Mouse (Mus musculus) liver, adult 2 months (tissue): ENCODE measurements around the gene Akr1b8. TPM values are rescaled to one million over a fixed set of nuclear protein-coding genes. Genes with fewer than 3 reads are reported as not detected.
"Not testable (repeated sequence)": the region's sequence is repeated elsewhere in the genome, so short reads cannot be mapped to it uniquely, and the experiment has no call there.

ENCODE experiments used
- DNase-seq: peaks from one replicate; pipeline ENCODE4 v3.0.0-alpha.2; 2011; ENCODE audit warnings: low read depth, low spot score; ENCODE audit errors: extremely low read depth
- H3K27ac ChIP-seq: fragments of 200-500 bp; replicated peaks from 2 replicates; pipeline ENCODE4 v1.5.1; 2012; ENCODE audit warnings: low read depth, mild to moderate bottlenecking, control low read depth, inconsistent platforms, low read length; ENCODE audit not compliant: insufficient read depth
- H3K27me3 ChIP-seq: fragments of 200-500 bp; 2 replicates; pipeline ENCODE4 v1.6.1; 2012; ENCODE audit warnings: mild to moderate bottlenecking, moderate library complexity, low read length, inconsistent platforms; ENCODE audit not compliant: control insufficient read depth, insufficient read depth
- H3K36me3 ChIP-seq: fragments of 200-500 bp; 2 replicates; pipeline ENCODE4 v1.6.1; 2012; ENCODE audit warnings: low read length, inconsistent platforms; ENCODE audit not compliant: control insufficient read depth, insufficient read depth
- H3K4me1 ChIP-seq: fragments of 200-500 bp; 2 replicates; pipeline ENCODE4 v1.6.1; 2011; ENCODE audit warnings: low read length; ENCODE audit not compliant: control insufficient read depth, insufficient read depth
- H3K4me3 ChIP-seq: fragments of 200-500 bp; 2 replicates; pipeline ENCODE4 v1.5.1; 2011; ENCODE audit warnings: low read depth, mild to moderate bottlenecking, control low read depth, low read length, moderate library complexity; ENCODE audit not compliant: insufficient read depth
- H3K79me2 ChIP-seq: fragments of 200-500 bp; 2 replicates; pipeline ENCODE4 v1.6.1; 2012; ENCODE audit warnings: inconsistent platforms, mild to moderate bottlenecking, low read length, moderate library complexity; ENCODE audit not compliant: control insufficient read depth, insufficient read depth
- H3K9ac ChIP-seq: fragments of 200-500 bp; 2 replicates; pipeline ENCODE4 v1.6.1; 2012; ENCODE audit warnings: low read depth, mild to moderate bottlenecking, control low read depth, inconsistent platforms, low read length
- CTCF ChIP-seq: fragments of 200-500 bp; IDR thresholded peaks from 2 replicates; pipeline ENCODE4 v1.5.1; 2011; ENCODE audit warnings: low read depth, low read length, control low read depth
- POLR2A ChIP-seq: fragments of 200-500 bp; IDR thresholded peaks from 2 replicates; pipeline ENCODE4 v1.6.1; 2011; ENCODE audit warnings: low read length, control low read depth; ENCODE audit not compliant: insufficient read depth; ENCODE audit errors: extremely low read depth
- WGBS: fragments of 180-500 bp; shearing (Covaris S2); methylation state at CpG from one replicate; pipeline ENCODE4 v1.1.7; 2018; 5-methylcytosine and 5-hydroxymethylcytosine counted together
- polyA plus RNA-seq: library from polyadenylated mRNA; depleted of rRNA; stranded (reverse); fragments of >200 nt; gene quantifications from 2 replicates; pipeline ENCODE4 v1.2.3, GENCODE M21; 2012
- total RNA-seq: library from RNA; depleted of rRNA; stranded (reverse); fragments of >200 nt; gene quantifications from 2 replicates; pipeline ENCODE4 v1.2.3, GENCODE M21; 2014

The Akr1b8 gene
- total and polyA plus RNA-seq, 2 experiments, result 1.5 to 4.4 TPM

DNA sequence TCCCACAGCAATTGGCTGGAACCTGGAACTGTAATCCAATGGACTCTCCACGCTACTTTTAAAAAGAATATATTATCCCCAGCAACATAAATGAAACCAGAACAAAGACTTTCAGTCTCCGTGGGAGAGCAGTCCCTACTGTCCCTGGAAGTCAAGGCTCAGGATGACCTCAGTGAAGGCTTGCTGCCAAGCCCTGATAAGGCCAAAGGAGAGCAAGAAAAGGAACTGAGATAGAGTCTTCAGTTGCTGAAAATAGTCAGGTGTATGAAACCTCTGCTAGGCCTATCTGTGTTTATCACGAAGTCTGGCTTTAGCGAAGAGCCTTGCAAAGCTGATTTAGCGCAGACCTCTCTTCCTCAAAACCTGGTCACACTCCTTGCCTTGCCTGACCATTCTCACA is 22.5 kb upstream of the Akr1b8 start:
- Histone ChIP-seq H3K27me3 (no peaks in the 10 kb centered on the region), H3K4me1 (no peaks in the 10 kb centered on the region), H3K9ac (no peak overlapping the region), H3K27ac (no peak overlapping the region), H3K4me3 (no peak overlapping the region), H3K36me3 (no peaks in the 10 kb centered on the region), H3K79me2 (no peaks in the 10 kb centered on the region)
- DNase-seq, result no peak
- WGBS, result 79% methylated on average over 5 of the region's 5 CpGs
- no peak for TF ChIP-seq POLR2A
- TF ChIP-seq CTCF, result no peak

DNA sequence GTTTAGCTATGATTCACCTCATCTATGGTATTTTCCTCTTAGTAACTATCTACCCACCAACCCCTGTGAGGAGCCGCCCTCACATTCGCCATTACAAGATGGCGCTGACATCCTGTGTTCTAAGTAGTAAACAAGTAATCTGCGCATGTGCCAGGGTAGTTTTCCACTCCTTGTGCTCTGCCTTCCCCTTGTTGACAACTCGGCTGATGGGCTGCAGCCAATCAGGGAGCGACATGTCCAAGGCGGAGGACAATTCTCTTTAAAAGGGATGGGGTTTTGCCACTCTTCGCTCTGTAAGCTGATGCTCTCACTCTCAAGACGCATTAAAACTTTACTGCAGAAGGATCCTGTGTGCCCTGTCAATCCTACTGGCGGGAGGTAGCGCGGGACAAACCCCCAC is 22.1 kb upstream of the Akr1b8 start:
- H3K27me3 ChIP-seq, DNase-seq, H3K27ac ChIP-seq, H3K4me3 ChIP-seq, H3K4me1 ChIP-seq, H3K36me3 ChIP-seq, H3K79me2 ChIP-seq, H3K9ac ChIP-seq: not testable (repeated sequence)
- 89% methylated on average over 12 of the region's 12 CpGs for WGBS

DNA sequence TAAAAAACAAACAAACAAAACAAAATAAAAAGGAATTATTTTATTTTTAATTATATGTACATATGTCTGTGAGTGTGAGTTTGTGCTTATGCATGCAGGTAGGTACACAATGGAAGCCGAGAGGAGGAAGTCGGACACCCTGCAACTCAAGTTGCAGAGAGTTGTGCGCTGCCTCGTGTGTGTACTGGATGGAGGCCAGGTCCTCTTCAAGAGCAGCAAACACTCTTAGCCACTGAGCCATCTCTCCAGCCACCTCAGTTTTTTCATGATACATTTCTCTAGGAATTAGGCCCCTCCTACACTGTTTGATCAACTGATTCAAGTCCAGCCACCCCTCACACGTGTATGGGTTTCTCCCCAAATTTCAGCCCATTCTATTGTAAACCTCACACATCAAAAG is 19.2 kb upstream of the Akr1b8 start:
- Histone ChIP-seq H3K4me1 (no peaks in the 10 kb centered on the region), H3K9ac (no peak overlapping the region), H3K27ac (no peak overlapping the region), H3K79me2 (no peaks in the 10 kb centered on the region), H3K27me3 (no peaks in the 10 kb centered on the region), H3K36me3 (no peaks in the 10 kb centered on the region), H3K4me3 (no peak overlapping the region)
- DNase-seq, result no peak
- no peak for TF ChIP-seq POLR2A
- no peak for TF ChIP-seq CTCF
- 74% methylated on average over 5 of the region's 5 CpGs for WGBS

DNA sequence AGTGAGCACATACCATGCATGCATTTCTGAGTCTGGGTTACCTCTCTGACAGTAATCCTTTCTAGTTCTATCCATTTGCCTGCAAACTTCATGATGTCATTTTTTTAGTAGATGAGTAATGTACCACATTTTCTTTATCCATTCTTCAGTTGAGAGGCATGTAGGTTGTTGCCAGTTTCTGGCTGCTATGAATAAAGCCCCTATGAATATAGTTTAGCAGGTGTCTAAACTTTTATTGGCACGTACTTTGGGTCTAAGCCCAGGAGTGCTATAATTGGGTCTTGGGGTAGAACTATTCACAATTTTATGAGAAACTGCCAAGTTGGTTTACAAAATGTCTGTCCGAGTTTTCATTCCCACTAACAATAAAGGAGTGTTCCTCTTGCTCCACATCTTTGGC is 16.1 kb upstream of the Akr1b8 start:
- H3K27me3 ChIP-seq, result no peaks in the 10 kb centered on the region
- H3K36me3 ChIP-seq, result no peaks in the 10 kb centered on the region
- H3K4me3 ChIP-seq, result no peak overlapping the region
- TF ChIP-seq POLR2A (no peak), CTCF (no peak)
- no peak overlapping the region for H3K9ac ChIP-seq
- no peak for DNase-seq
- H3K4me1 ChIP-seq, result no peaks in the 10 kb centered on the region
- WGBS, result 91% methylated on average over 2 of the region's 2 CpGs
- no peaks in the 10 kb centered on the region for H3K79me2 ChIP-seq
- H3K27ac ChIP-seq, result no peak overlapping the region

DNA sequence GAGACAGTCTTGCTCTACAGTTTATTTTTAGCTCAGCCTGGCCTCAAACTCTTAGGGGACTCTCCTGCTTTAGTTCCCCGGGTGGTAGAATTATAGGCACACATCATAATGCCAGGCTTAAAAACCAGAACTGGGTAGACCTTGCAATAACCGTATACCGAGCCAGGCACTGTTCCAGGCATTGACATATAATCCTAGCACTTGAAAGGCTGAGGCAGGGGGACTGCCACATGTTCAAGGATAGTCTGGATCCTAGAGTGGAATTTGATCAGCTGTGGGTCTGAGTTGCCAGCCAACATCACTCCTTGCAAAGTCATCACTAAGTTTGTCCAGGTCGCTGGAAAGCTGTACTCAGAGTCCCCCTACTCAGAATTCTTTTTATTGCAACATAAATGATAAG is 11.9 kb upstream of the Akr1b8 start:
- DNase-seq, result no peak
- H3K36me3 ChIP-seq, result no peaks in the 10 kb centered on the region
- TF ChIP-seq POLR2A (no peak), CTCF (no peak)
- no peaks in the 10 kb centered on the region for H3K27me3 ChIP-seq
- no peaks in the 10 kb centered on the region for H3K79me2 ChIP-seq
- H3K4me1 ChIP-seq, result no peaks in the 10 kb centered on the region
- H3K27ac ChIP-seq, result no peak overlapping the region
- WGBS, result 85% methylated on average over 4 of the region's 4 CpGs
- no peak overlapping the region for H3K4me3 ChIP-seq
- H3K9ac ChIP-seq, result no peak overlapping the region

DNA sequence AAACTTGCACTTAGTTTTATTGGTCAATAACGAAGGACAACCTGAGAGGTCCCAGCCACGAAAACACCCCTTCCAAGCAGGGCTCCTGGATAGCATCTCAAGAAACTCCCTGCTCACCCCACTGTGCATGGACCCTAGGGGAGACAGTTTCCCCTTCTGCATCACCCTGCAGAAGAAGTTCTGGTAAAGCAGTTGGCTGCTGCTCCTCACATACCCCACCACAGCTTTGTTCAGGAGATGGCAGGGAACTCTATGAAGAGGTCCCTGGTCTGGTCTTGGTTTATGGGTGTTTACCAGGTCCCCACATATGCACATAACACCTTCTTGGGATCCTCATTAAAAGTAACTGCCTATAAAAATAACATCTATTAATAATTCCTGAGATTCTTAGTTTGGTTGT is 11.4 kb upstream of the Akr1b8 start:
- TF ChIP-seq CTCF (no peak), POLR2A (no peak)
- Histone ChIP-seq H3K36me3 (no peaks in the 10 kb centered on the region), H3K4me1 (no peaks in the 10 kb centered on the region), H3K4me3 (no peak overlapping the region), H3K27ac (no peak overlapping the region), H3K9ac (no peak overlapping the region), H3K79me2 (no peaks in the 10 kb centered on the region), H3K27me3 (no peaks in the 10 kb centered on the region)
- 95% methylated on average over 2 of the region's 2 CpGs for WGBS
- DNase-seq, result no peak
